Comparison of ENCODE assay signal across 10 mouse cellular contexts in genomic region chr2:90489839-90490238, GRCm38 (mm10).
A peak's percentile ranks its signal among the peaks of the same experiment; 100 is the strongest.
DNase-seq lines count a peak whose midpoint lies in the region; ATAC-seq and TF ChIP-seq lines count a peak whose summit lies in the region.
"Had no signal": no experiment of that assay in that cellular context is flagged by ENCODE, and none has a peak within 500 bp of the region (broad histone marks: within the 10 kb centered on the region; RNA-seq: fewer than 3 reads in every experiment).

No protein-coding gene starts in this region.

- no peaks in the 10 kb centered on the region for H3K36me3 ChIP-seq in liver, adult 2 months (ENCODE audit: control insufficient read depth, insufficient read depth, low read length)
- no peaks in the 10 kb centered on the region for H3K36me3 ChIP-seq in liver, embryonic 11.5 days (ENCODE audit: control insufficient read depth, insufficient read depth, low read length)
- no peaks in the 10 kb centered on the region for H3K36me3 ChIP-seq in neural tube, embryonic 15.5 days
- H3K36me3 ChIP-seq: kidney, embryonic 15.5 days; limb, embryonic 15.5 days had no signal

- no peak for TF ChIP-seq POLR2A in liver, adult 2 months (IDR thresholded peaks at IDR 0.05; ENCODE audit: extremely low read depth, insufficient read depth, low read length)

- no peak for ATAC-seq in liver, embryonic 11.5 days (replicated peaks; ENCODE audit: low FRiP score)
- ATAC-seq in neural tube, embryonic 15.5 days (ENCODE audit: low FRiP score) = no peak

- H3K4me1 ChIP-seq in liver, adult 2 months (ENCODE audit: control insufficient read depth, insufficient read depth, low read length) = peaks cover 30% of the 10 kb centered on the region
- peaks cover 8% of the 10 kb centered on the region for H3K4me1 ChIP-seq in liver, embryonic 11.5 days (replicated peaks; ENCODE audit: control insufficient read depth, insufficient read depth, low read length)
- H3K4me1 ChIP-seq in neural tube, embryonic 15.5 days = peaks cover 23% of the 10 kb centered on the region

- intact Hi-C loops in gastrocnemius, adult 2 months (cut with DNase I) = loop anchor here (5.0 kb wide), 1 partner anchor 87 kb away; no protein-coding TSS in a partner anchor

- no peak for TF ChIP-seq CTCF in gastrocnemius, adult 2 months (IDR thresholded peaks at IDR 0.05)
- no peak for TF ChIP-seq CTCF in liver, adult 2 months (IDR thresholded peaks at IDR 0.05; ENCODE audit: low read depth, low read length)

- 16% methylated on average over 4 of the region's 4 CpGs for WGBS in liver, adult 2 months
- 82% methylated on average over 4 of the region's 4 CpGs for WGBS in liver, embryonic 11.5 days
- WGBS in neural tube, embryonic 15.5 days = 67% methylated on average over 4 of the region's 4 CpGs

- peak overlapping the region; percentile 32 for H3K9ac ChIP-seq in liver, adult 2 months (ENCODE audit: low read depth, low read length)
- H3K9ac ChIP-seq in liver, embryonic 11.5 days (ENCODE audit: low read depth, low read length) = no peak overlapping the region
- no peak overlapping the region for H3K9ac ChIP-seq in neural tube, embryonic 15.5 days (replicated peaks)
- H3K9ac ChIP-seq: kidney, embryonic 15.5 days; limb, embryonic 15.5 days had no signal

- peak overlapping the region; percentile 51 for H3K4me3 ChIP-seq in gastrocnemius, adult 2 months
- H3K4me3 ChIP-seq in liver, adult 2 months (ENCODE audit: insufficient read depth, low read depth, low read length) = no peak overlapping the region
- no peak overlapping the region for H3K4me3 ChIP-seq in liver, embryonic 11.5 days (ENCODE audit: low read depth, low read length)
- H3K4me3 ChIP-seq in neural tube, embryonic 15.5 days (replicated peaks) = no peak overlapping the region
- H3K4me3 ChIP-seq: kidney, embryonic 15.5 days; limb, embryonic 15.5 days had no signal

- H3K79me2 ChIP-seq in liver, adult 2 months (ENCODE audit: control insufficient read depth, insufficient read depth, low read length) = peaks cover 23% of the 10 kb centered on the region

- H3K27ac ChIP-seq in gastrocnemius, adult 2 months = peak overlapping the region; percentile 70
- H3K27ac ChIP-seq in liver, adult 2 months (replicated peaks; ENCODE audit: insufficient read depth, low read depth, low read length) = peak overlapping the region; percentile 92
- no peak overlapping the region for H3K27ac ChIP-seq in liver, embryonic 11.5 days (ENCODE audit: low read depth, low read length)
- peak overlapping the region; percentile 46 for H3K27ac ChIP-seq in neural tube, embryonic 15.5 days (replicated peaks)
- H3K27ac ChIP-seq: kidney, embryonic 15.5 days; limb, embryonic 15.5 days had no signal

- H3K4me2 ChIP-seq in liver, embryonic 11.5 days = no peak overlapping the region
- no peak overlapping the region for H3K4me2 ChIP-seq in neural tube, embryonic 15.5 days
- H3K4me2 ChIP-seq: kidney, embryonic 15.5 days; limb, embryonic 15.5 days had no signal

- no peaks in the 10 kb centered on the region for H3K9me3 ChIP-seq in liver, embryonic 11.5 days (ENCODE audit: control insufficient read depth, low read length)
- H3K9me3 ChIP-seq in neural tube, embryonic 15.5 days (replicated peaks) = no peaks in the 10 kb centered on the region
- H3K9me3 ChIP-seq: kidney, embryonic 15.5 days; limb, embryonic 15.5 days had no signal

- H3K27me3 ChIP-seq in liver, adult 2 months (ENCODE audit: control insufficient read depth, insufficient read depth, low read length) = no peaks in the 10 kb centered on the region
- H3K27me3 ChIP-seq in liver, embryonic 11.5 days (replicated peaks; ENCODE audit: control insufficient read depth, insufficient read depth, low read length) = no peaks in the 10 kb centered on the region
- no peaks in the 10 kb centered on the region for H3K27me3 ChIP-seq in neural tube, embryonic 15.5 days (replicated peaks)
- H3K27me3 ChIP-seq: kidney, embryonic 15.5 days; limb, embryonic 15.5 days had no signal

- DNase-seq in gastrocnemius, adult 2 months = peak; percentile 60
- DNase-seq in gastrocnemius, adult 8-10 months (ENCODE audit: low spot score in 2 of 2) = no peak
- DNase-seq in liver, adult 2 months (ENCODE audit: extremely low read depth, low read depth, low spot score) = no peak
- DNase-seq in liver, embryonic 11.5 days (ENCODE audit: low spot score) = no peak
- DNase-seq in cerebellum, adult 9-10 months = peak; percentile 76
- DNase-seq in ovary, postnatal 14 days (ENCODE audit: low spot score) = no peak
- DNase-seq in lung, postnatal 4 days = no peak

Comparison
In these comparisons a context has a peak if more than half of its experiments do, and no peak if none do; other contexts are left out.
1. DNase-seq: peak in gastrocnemius, adult 2 months (single experiment) and cerebellum, adult 9-10 months (single experiment); none in gastrocnemius, adult 8-10 months (0 of 2), liver, adult 2 months (single experiment), liver, embryonic 11.5 days (single experiment), ovary, postnatal 14 days (single experiment) and lung, postnatal 4 days (0 of 2).